Comparison of ENCODE assay signal across 9 mouse cellular contexts in the genomic region with DNA sequence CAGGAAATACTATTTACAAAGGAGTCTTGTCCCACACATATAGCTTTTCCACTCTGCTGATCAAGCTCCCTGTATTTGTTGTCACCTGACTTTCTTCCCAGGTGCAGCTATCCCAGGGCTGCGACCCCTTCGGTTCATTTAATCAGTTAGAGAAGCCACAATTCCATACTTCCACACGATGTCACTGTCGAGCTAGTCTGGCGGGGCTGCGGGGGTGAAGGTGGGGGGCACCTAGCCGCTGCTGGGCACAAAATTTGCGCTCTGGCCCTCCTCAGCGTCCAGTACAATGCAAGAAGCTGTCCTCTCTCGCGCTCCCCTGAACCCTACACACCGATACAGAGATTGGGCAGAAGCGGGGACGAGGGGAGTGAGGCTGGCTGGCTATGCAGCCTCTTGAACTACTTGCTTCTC. TPM values are rescaled to one million over a fixed set of nuclear protein-coding genes. Genes with fewer than 3 reads are reported as not detected.
DNase-seq lines count a peak whose midpoint lies in the region; ATAC-seq and TF ChIP-seq lines count a peak whose summit lies in the region.
"Had no signal": no experiment of that assay in that cellular context is flagged by ENCODE, and none has a peak within 500 bp of the region (broad histone marks: within the 10 kb centered on the region; RNA-seq: fewer than 3 reads in every experiment).

No protein-coding gene starts in this region.

- H3K27ac ChIP-seq in gastrocnemius, adult 2 months: no peak overlapping the region
- H3K27ac ChIP-seq in forebrain, embryonic 15.5 days (replicated peaks): no peak overlapping the region
- no peak overlapping the region for H3K27ac ChIP-seq in lung, postnatal 0 days (ENCODE audit: low read length)
- H3K27ac ChIP-seq in stomach, embryonic 14.5 days (ENCODE audit: low read length): no peak overlapping the region

- intact Hi-C loops in gastrocnemius, adult 2 months (cut with DNase I): no loop called here

- WGBS in forebrain, embryonic 15.5 days: 5% methylated on average over 14 of the region's 14 CpGs
- 11% methylated on average over 14 of the region's 14 CpGs for WGBS in lung, postnatal 0 days
- WGBS in stomach, embryonic 14.5 days: 4% methylated on average over 14 of the region's 14 CpGs

- peak overlapping the region; percentile 27; the same call in 1 of the 2 replicates for H3K9ac ChIP-seq in forebrain, embryonic 15.5 days (replicated peaks)
- no peak overlapping the region for H3K9ac ChIP-seq in lung, postnatal 0 days (replicated peaks; ENCODE audit: low read depth)
- H3K9ac ChIP-seq in stomach, embryonic 14.5 days (replicated peaks; ENCODE audit: low read depth, low read length): no peak overlapping the region

- H3K27me3 ChIP-seq in forebrain, embryonic 15.5 days: no peaks in the 10 kb centered on the region
- no peaks in the 10 kb centered on the region for H3K27me3 ChIP-seq in lung, postnatal 0 days (replicated peaks; ENCODE audit: insufficient read depth, low read length)
- no peaks in the 10 kb centered on the region for H3K27me3 ChIP-seq in stomach, embryonic 14.5 days (ENCODE audit: control insufficient read depth, insufficient read depth, low read length)

- peak overlapping the region; percentile 48 for H3K4me3 ChIP-seq in gastrocnemius, adult 2 months
- H3K4me3 ChIP-seq in forebrain, embryonic 15.5 days: peak overlapping the region; percentile 23; the same call in 1 of the 2 replicates
- no peak overlapping the region for H3K4me3 ChIP-seq in lung, postnatal 0 days (ENCODE audit: low read depth, low read length)
- no peak overlapping the region for H3K4me3 ChIP-seq in stomach, embryonic 14.5 days (ENCODE audit: low read depth, low read length)

- no peak for DNase-seq in gastrocnemius, adult 2 months
- no peak for DNase-seq in gastrocnemius, postnatal 10 days
- DNase-seq in Muller cell, postnatal 12 days (ENCODE audit: inconsistent ontology term): peak; percentile 53
- DNase-seq in kidney, adult 9 months: peak; percentile 47
- no peak for DNase-seq in lung, postnatal 0 days (ENCODE audit: low spot score)
- no peak for DNase-seq in urinary bladder, postnatal 36 days (ENCODE audit: low spot score in 2 of 2)

- H3K4me2 ChIP-seq in forebrain, embryonic 15.5 days (replicated peaks): peak overlapping the region; percentile 42
- peak overlapping the region; percentile 47 for H3K4me2 ChIP-seq in lung, postnatal 0 days (replicated peaks; ENCODE audit: low read depth, low read length)
- H3K4me2 ChIP-seq in stomach, embryonic 14.5 days (replicated peaks; ENCODE audit: low read depth, low read length): peak overlapping the region; percentile 43

- no peak; the same call in 1 of the 2 replicates for ATAC-seq in forebrain, embryonic 15.5 days (replicated peaks)
- ATAC-seq in lung, postnatal 0 days: no peak
- no peak for ATAC-seq in stomach, embryonic 14.5 days (ENCODE audit: insufficient number of reproducible peaks, insufficient read depth, low FRiP score, low read depth)

- H3K36me3 ChIP-seq in forebrain, embryonic 15.5 days: no peaks in the 10 kb centered on the region
- no peaks in the 10 kb centered on the region for H3K36me3 ChIP-seq in lung, postnatal 0 days (ENCODE audit: insufficient read depth, low read length)
- no peaks in the 10 kb centered on the region for H3K36me3 ChIP-seq in stomach, embryonic 14.5 days (ENCODE audit: control insufficient read depth, insufficient read depth, low read length)

- H3K9me3 ChIP-seq in forebrain, embryonic 15.5 days: no peaks in the 10 kb centered on the region
- no peaks in the 10 kb centered on the region for H3K9me3 ChIP-seq in lung, postnatal 0 days (ENCODE audit: low read length)
- H3K9me3 ChIP-seq in stomach, embryonic 14.5 days (ENCODE audit: control insufficient read depth, low read depth, low read length): no peaks in the 10 kb centered on the region

- TF ChIP-seq EP300 in lung, postnatal 0 days (IDR thresholded peaks at IDR 0.05): no peak

- H3K4me1 ChIP-seq in forebrain, embryonic 15.5 days: peaks cover 4% of the 10 kb centered on the region; the same call in 1 of the 2 replicates
- H3K4me1 ChIP-seq in lung, postnatal 0 days (ENCODE audit: insufficient read depth, low read depth, low read length): no peaks in the 10 kb centered on the region
- H3K4me1 ChIP-seq in stomach, embryonic 14.5 days (ENCODE audit: control insufficient read depth, insufficient read depth, low read length): no peaks in the 10 kb centered on the region

- peak; percentile 42 for TF ChIP-seq CTCF in gastrocnemius, adult 2 months (IDR thresholded peaks at IDR 0.05)
- TF ChIP-seq CTCF in lung, postnatal 0 days (IDR thresholded peaks at IDR 0.05): peak; percentile 64

RNA-seq across cellular contexts. Expression of a gene that starts 21.6 kb away (rescaled TPM):
- total RNA-seq in gastrocnemius, adult 2 months (2021): not detected
- under 1 TPM in 1 of 2 experiments, not detected in 1; 0.07 TPM for total RNA-seq in gastrocnemius, postnatal 10 days (2021)
- polyA plus RNA-seq in forebrain, embryonic 15.5 days (2015; fragmentation: Nextera tagmentation; extraction: Ambion mirVana): 5.5 and 6.1 TPM in 2 replicates
- polyA plus RNA-seq in lung, postnatal 0 days (2015; fragmentation: Nextera tagmentation; extraction: Ambion mirVana): 0.20 and 0.56 TPM in 2 replicates
- polyA plus RNA-seq in stomach, embryonic 14.5 days (2014; fragmentation: Nextera tagmentation; extraction: Ambion mirVana): not detected in 2 replicates
- polyA plus RNA-seq: large intestine, adult 2 months had no signal

RNA-seq across cellular contexts. Expression of a gene that starts 48.4 kb away (rescaled TPM):
- not detected for total RNA-seq in gastrocnemius, adult 2 months (2021)
- not detected for total RNA-seq in gastrocnemius, postnatal 10 days (2021)
- 6.6 and 7.8 TPM in 2 replicates for polyA plus RNA-seq in forebrain, embryonic 15.5 days (2015; fragmentation: Nextera tagmentation; extraction: Ambion mirVana)
- polyA plus RNA-seq in lung, postnatal 0 days (2015; fragmentation: Nextera tagmentation; extraction: Ambion mirVana): not detected in 2 replicates
- not detected in 2 replicates for polyA plus RNA-seq in stomach, embryonic 14.5 days (2014; fragmentation: Nextera tagmentation; extraction: Ambion mirVana)
- polyA plus RNA-seq: large intestine, adult 2 months had no signal

Comparison
In these comparisons a context has a peak if more than half of its experiments do, and no peak if none do; other contexts are left out.
1. DNase-seq: peak in Muller cell, postnatal 12 days (single experiment) and kidney, adult 9 months (single experiment); none in gastrocnemius, adult 2 months (single experiment), gastrocnemius, postnatal 10 days (single experiment), lung, postnatal 0 days (single experiment) and urinary bladder, postnatal 36 days (0 of 2).
2. H3K4me3 ChIP-seq: peak in gastrocnemius, adult 2 months (single experiment) and forebrain, embryonic 15.5 days (single experiment); none in lung, postnatal 0 days (single experiment) and stomach, embryonic 14.5 days (single experiment).
3. Peak in every context shown above with its lines, with median percentiles within 50 percentile points of each other: H3K4me2 ChIP-seq.